10 mouse cellular contexts compared by ENCODE assay signal in the genomic region with DNA sequence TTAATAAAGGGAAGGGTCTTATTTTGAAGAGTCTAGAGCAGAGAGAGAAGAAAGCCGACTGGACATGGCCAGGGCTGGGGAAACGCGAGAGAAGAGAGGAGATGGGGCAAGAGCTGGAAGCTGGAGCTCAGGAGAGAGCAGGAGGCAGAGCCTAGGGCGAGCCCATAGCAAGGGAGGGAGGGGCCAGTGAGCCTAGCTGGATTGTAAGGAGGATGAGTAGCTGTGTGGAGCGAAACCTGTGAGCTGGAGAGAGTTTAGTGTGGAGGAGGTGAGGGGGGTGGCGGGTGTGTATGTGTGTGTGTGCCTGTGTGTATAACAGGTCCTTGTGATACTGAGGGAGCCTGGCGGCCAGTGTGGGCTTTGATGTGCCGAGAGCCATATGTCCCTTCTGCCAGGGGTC. TPM values are rescaled to one million over a fixed set of nuclear protein-coding genes. Genes with fewer than 3 reads are reported as not detected.
DNase-seq lines count a peak whose midpoint lies in the region; ATAC-seq lines count a peak whose summit lies in the region.
"Had no signal": no experiment of that assay in that cellular context is flagged by ENCODE, and none has a peak within 500 bp of the region (broad histone marks: within the 10 kb centered on the region; RNA-seq: fewer than 3 reads in every experiment).

No protein-coding gene starts in this region.

- H3K36me3 ChIP-seq in kidney, embryonic 15.5 days: no peaks in the 10 kb centered on the region
- H3K36me3 ChIP-seq in embryonic facial prominence, embryonic 14.5 days (ENCODE audit: control insufficient read depth, insufficient read depth, low read length): no peaks in the 10 kb centered on the region
- no peaks in the 10 kb centered on the region for H3K36me3 ChIP-seq in midbrain, embryonic 13.5 days
- H3K36me3 ChIP-seq: embryonic facial prominence, embryonic 15.5 days; liver, embryonic 13.5 days had no signal

- DNase-seq in kidney, adult 18-20 months: no peak
- DNase-seq in embryo, embryonic 10 days (ENCODE audit: low spot score): peak; percentile 42
- no peak for DNase-seq in embryonic facial prominence, embryonic 14.5 days (ENCODE audit: low spot score)
- no peak for DNase-seq in left cerebral cortex, postnatal 4 days
- DNase-seq in right cerebral cortex, postnatal 25 days: no peak
- DNase-seq: liver, embryonic 13.5 days had no signal

- H3K9me3 ChIP-seq in kidney, embryonic 15.5 days (replicated peaks): no peaks in the 10 kb centered on the region
- no peaks in the 10 kb centered on the region for H3K9me3 ChIP-seq in embryonic facial prominence, embryonic 14.5 days (ENCODE audit: control insufficient read depth, low read length)
- H3K9me3 ChIP-seq in midbrain, embryonic 13.5 days: no peaks in the 10 kb centered on the region
- H3K9me3 ChIP-seq: embryonic facial prominence, embryonic 15.5 days; G1E; liver, embryonic 13.5 days had no signal

- peaks cover 24% of the 10 kb centered on the region for H3K4me1 ChIP-seq in kidney, embryonic 15.5 days
- H3K4me1 ChIP-seq in embryonic facial prominence, embryonic 14.5 days (ENCODE audit: control insufficient read depth, insufficient read depth, low read length): no peaks in the 10 kb centered on the region
- H3K4me1 ChIP-seq in midbrain, embryonic 13.5 days (replicated peaks): peaks cover 17% of the 10 kb centered on the region

- H3K9ac ChIP-seq in kidney, embryonic 15.5 days: no peak overlapping the region
- no peak overlapping the region for H3K9ac ChIP-seq in embryonic facial prominence, embryonic 14.5 days (ENCODE audit: low read depth, low read length)
- H3K9ac ChIP-seq in midbrain, embryonic 13.5 days (replicated peaks): no peak overlapping the region
- H3K9ac ChIP-seq: embryonic facial prominence, embryonic 15.5 days; liver, embryonic 13.5 days had no signal

- peak; percentile 74 for ATAC-seq in kidney, embryonic 15.5 days (replicated peaks; ENCODE audit: low FRiP score)
- peak; percentile 58 for ATAC-seq in embryonic facial prominence, embryonic 14.5 days (ENCODE audit: low read depth)
- ATAC-seq in midbrain, embryonic 13.5 days: peak; percentile 61

- H3K27ac ChIP-seq in kidney, embryonic 15.5 days: no peak overlapping the region
- H3K27ac ChIP-seq in embryonic facial prominence, embryonic 14.5 days (replicated peaks; ENCODE audit: low read depth, low read length): no peak overlapping the region
- H3K27ac ChIP-seq in midbrain, embryonic 13.5 days: no peak overlapping the region
- H3K27ac ChIP-seq: embryonic facial prominence, embryonic 15.5 days; liver, embryonic 13.5 days had no signal

- H3K4me3 ChIP-seq in kidney, embryonic 15.5 days (replicated peaks): no peak overlapping the region
- no peak overlapping the region for H3K4me3 ChIP-seq in embryonic facial prominence, embryonic 14.5 days (ENCODE audit: low read depth, low read length)
- no peak overlapping the region for H3K4me3 ChIP-seq in midbrain, embryonic 13.5 days (replicated peaks)
- H3K4me3 ChIP-seq: embryonic facial prominence, embryonic 15.5 days; liver, embryonic 13.5 days had no signal

- H3K27me3 ChIP-seq in kidney, embryonic 15.5 days: no peaks in the 10 kb centered on the region
- H3K27me3 ChIP-seq in embryonic facial prominence, embryonic 14.5 days (replicated peaks; ENCODE audit: control insufficient read depth, insufficient read depth, low read length): no peaks in the 10 kb centered on the region
- H3K27me3 ChIP-seq in midbrain, embryonic 13.5 days: no peaks in the 10 kb centered on the region
- H3K27me3 ChIP-seq: embryonic facial prominence, embryonic 15.5 days; liver, embryonic 13.5 days had no signal

- 25% methylated on average over 8 of the region's 8 CpGs for WGBS in kidney, embryonic 15.5 days
- 42% methylated on average over 8 of the region's 8 CpGs for WGBS in embryonic facial prominence, embryonic 14.5 days
- WGBS in midbrain, embryonic 13.5 days: 37% methylated on average over 8 of the region's 8 CpGs

- intact Hi-C loops in left cerebral cortex, postnatal 4 days (cut with DNase I): loop anchor here (10.0 kb wide), 1 partner anchor 1815 kb away; no protein-coding TSS in a partner anchor

- no peak overlapping the region for H3K4me2 ChIP-seq in kidney, embryonic 15.5 days
- no peak overlapping the region for H3K4me2 ChIP-seq in embryonic facial prominence, embryonic 14.5 days (ENCODE audit: low read depth, low read length)
- no peak overlapping the region for H3K4me2 ChIP-seq in midbrain, embryonic 13.5 days (replicated peaks)
- H3K4me2 ChIP-seq: embryonic facial prominence, embryonic 15.5 days; liver, embryonic 13.5 days had no signal

RNA-seq across cellular contexts. Expression of gene Dera, which starts 5.3 kb away (rescaled TPM):
- polyA plus RNA-seq in kidney, embryonic 15.5 days (2015; fragmentation: Nextera tagmentation; extraction: Ambion mirVana): 66.3 and 70.0 TPM in 2 replicates
- polyA plus RNA-seq in embryonic facial prominence, embryonic 14.5 days (2014; fragmentation: Nextera tagmentation; extraction: Ambion mirVana): 35.4 and 40.8 TPM in 2 replicates
- 19.1 and 19.7 TPM in 2 replicates for polyA plus RNA-seq in midbrain, embryonic 13.5 days (2015; fragmentation: Nextera tagmentation; extraction: Ambion mirVana)
- total RNA-seq in left cerebral cortex, postnatal 4 days (2021): 10 to 100 TPM in 1 of 2 experiments, 1 to 10 TPM in 1; 9.5 to 10.7 TPM

RNA-seq across cellular contexts. Expression of gene Strap, which starts 24.8 kb away (rescaled TPM):
- polyA plus RNA-seq in kidney, embryonic 15.5 days (2015; fragmentation: Nextera tagmentation; extraction: Ambion mirVana): 165 and 174 TPM in 2 replicates
- polyA plus RNA-seq in embryonic facial prominence, embryonic 14.5 days (2014; fragmentation: Nextera tagmentation; extraction: Ambion mirVana): 161 and 176 TPM in 2 replicates
- 172 and 189 TPM in 2 replicates for polyA plus RNA-seq in midbrain, embryonic 13.5 days (2015; fragmentation: Nextera tagmentation; extraction: Ambion mirVana)
- total RNA-seq in left cerebral cortex, postnatal 4 days (2021): 100 to 1,000 TPM; 131 to 137 TPM
